Mouse (Mus musculus): Measurements from ENCODE around the gene Xdh.

- TF ChIP-seq MAFK (IDR thresholded peaks at IDR 0.05; ENCODE audit: insufficient read depth, low read depth, low read length) (no peak), ZC3H11A (IDR thresholded peaks at IDR 0.05; ENCODE audit: borderline replicate concordance, low read depth, low read length) (no peak), ZNF384 (IDR thresholded peaks at IDR 0.05; ENCODE audit: low read depth, low read length) (no peak)
Measured at GRCm38 (mm10) chr17:73906076-73906475, 43.9 kb downstream of the Xdh start.

Data from ES-E14 (cell line).